Mouse (Mus musculus) ES-Bruce4 (cell line): Measurements from ENCODE around the gene Polr2b.

Experiments used
- CTCF ChIP-seq: IDR thresholded peaks from one replicate; pipeline ENCODE4 v1.8.1; 2011; ENCODE audit warnings: low read depth, low read length
- EP300 ChIP-seq: IDR thresholded peaks from 2 replicates; pipeline ENCODE4 v1.6.1; 2011; ENCODE audit warnings: low read depth, low read length; ENCODE audit not compliant: insufficient read depth
- POLR2A ChIP-seq: IDR thresholded peaks from one replicate; pipeline ENCODE4 v1.8.1; 2011; ENCODE audit warnings: low read length; ENCODE audit not compliant: insufficient read depth

DNA sequence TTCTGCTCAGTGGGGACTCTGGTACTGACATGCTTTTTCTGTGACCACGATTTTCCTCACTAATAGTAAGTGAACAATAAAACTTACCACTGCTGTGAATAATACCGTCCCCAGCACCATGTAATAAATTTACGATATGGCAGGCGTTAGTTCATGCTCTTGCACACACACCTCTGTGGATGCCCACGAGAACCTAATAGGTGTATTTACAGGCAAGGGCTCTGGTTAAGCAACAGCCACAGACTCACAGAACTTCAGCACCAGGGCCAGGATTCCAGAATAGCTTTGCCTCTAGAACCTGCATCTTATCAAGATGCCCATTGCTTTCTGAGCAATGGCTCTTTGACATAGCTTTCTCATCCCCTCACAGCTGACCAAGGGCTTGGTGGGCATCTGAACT, 75.3 kb downstream of the Polr2b start:
- TF ChIP-seq CTCF (no peak), EP300 (no peak), POLR2A (no peak)
